Mouse (Mus musculus): ENCODE results near the gene Gm14819.
"Not testable (repeated sequence)": the region's sequence is repeated elsewhere in the genome, so short reads cannot be mapped to it uniquely, and the experiment has no call there.

Gene Gm14819

DNA sequence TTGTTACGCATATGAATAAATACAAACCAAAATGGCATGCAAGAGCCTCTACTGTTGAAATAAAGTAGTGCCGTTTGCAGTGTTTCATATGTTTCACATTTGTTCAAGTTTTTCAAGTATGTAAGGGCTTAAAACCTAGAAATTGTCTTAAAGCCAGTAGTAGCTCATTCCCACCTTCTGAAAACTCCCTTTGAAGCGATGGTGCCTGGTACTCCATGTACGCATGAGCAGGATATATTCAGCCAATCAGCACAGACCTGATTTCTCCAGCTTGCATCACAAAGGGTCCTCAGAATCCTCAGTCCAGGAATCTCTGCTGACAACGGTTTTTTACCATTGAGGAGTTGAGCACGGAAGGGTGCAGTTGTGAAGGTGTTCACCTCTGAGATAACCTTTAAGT, at the start of gene Gm14819:
Gene Gm14819, plus strand, starts transcription at position 301 of the 400 bp plus-strand sequence.
- not testable (repeated sequence) for DNase-seq (ENCODE audit: low spot score)
